Mouse (Mus musculus): Measurements from ENCODE around the gene Gm38392.

- peak; percentile 44; the same call in 1 of the 2 replicates for TF ChIP-seq CTCF (IDR thresholded peaks at IDR 0.05; ENCODE audit: extremely low read depth, insufficient read length, insufficient replicate concordance, low read depth, low read length)
- no peak for TF ChIP-seq POLR2A (IDR thresholded peaks at IDR 0.05; ENCODE audit: low read depth, low read length)
Observed at GRCm38 (mm10) chr3:88276529-88277143, 10.4 kb downstream of the Gm38392 start.
